In genomic region chr3:20141679-20142078, GRCm38 (mm10) we compare ENCODE assay signal across 14 mouse cellular contexts. TPM values are rescaled to one million over a fixed set of nuclear protein-coding genes. Genes with fewer than 3 reads are reported as not detected.
DNase-seq lines count a peak whose midpoint lies in the region; ATAC-seq and TF ChIP-seq lines count a peak whose summit lies in the region.
"Had no signal": no experiment of that assay in that cellular context is flagged by ENCODE, and none has a peak within 500 bp of the region (broad histone marks: within the 10 kb centered on the region; RNA-seq: fewer than 3 reads in every experiment).

No protein-coding gene starts in this region.

- H3K27ac ChIP-seq in heart, embryonic 16.5 days (ENCODE audit: low read length) = peak overlapping the region; percentile 17
- H3K27ac ChIP-seq in heart, postnatal 0 days (ENCODE audit: low read depth) = peak overlapping the region; percentile 43; the same call in 1 of the 2 replicates
- H3K27ac ChIP-seq: embryonic facial prominence, embryonic 12.5 days; hindbrain, embryonic 15.5 days; layer of hippocampus, adult 2 months; liver, embryonic 13.5 days had no signal

- no peaks in the 10 kb centered on the region for H3K27me3 ChIP-seq in heart, embryonic 16.5 days (ENCODE audit: control insufficient read depth, insufficient read depth, low read length)
- H3K27me3 ChIP-seq in heart, postnatal 0 days (ENCODE audit: control insufficient read depth, insufficient read depth, low read length) = no peaks in the 10 kb centered on the region
- H3K27me3 ChIP-seq: embryonic facial prominence, embryonic 12.5 days; hindbrain, embryonic 15.5 days; liver, embryonic 13.5 days had no signal

- TF ChIP-seq CTCF in heart, postnatal 0 days (IDR thresholded peaks at IDR 0.05; ENCODE audit: low read depth) = no peak

- TF ChIP-seq EP300 in heart, postnatal 0 days (IDR thresholded peaks at IDR 0.05; ENCODE audit: low read depth) = no peak

- intact Hi-C loops in heart, postnatal 36 days (cut with DNase I) = no loop called here

- peaks cover 32% of the 10 kb centered on the region for H3K36me3 ChIP-seq in heart, embryonic 16.5 days (ENCODE audit: control insufficient read depth, insufficient read depth)
- H3K36me3 ChIP-seq in heart, postnatal 0 days (replicated peaks; ENCODE audit: control insufficient read depth, insufficient read depth, low read length) = peaks cover 60% of the 10 kb centered on the region
- H3K36me3 ChIP-seq: hindbrain, embryonic 15.5 days had no signal

- no peak overlapping the region for H3K4me2 ChIP-seq in heart, embryonic 16.5 days (ENCODE audit: low read depth, low read length)
- H3K4me2 ChIP-seq in heart, postnatal 0 days (ENCODE audit: low read depth, low read length) = no peak overlapping the region
- H3K4me2 ChIP-seq: embryonic facial prominence, embryonic 12.5 days; hindbrain, embryonic 15.5 days; liver, embryonic 13.5 days had no signal

- no peaks in the 10 kb centered on the region for H3K9me3 ChIP-seq in heart, embryonic 16.5 days (replicated peaks; ENCODE audit: control insufficient read depth, low read length)
- H3K9me3 ChIP-seq in heart, postnatal 0 days (replicated peaks; ENCODE audit: control insufficient read depth, low read length) = no peaks in the 10 kb centered on the region
- H3K9me3 ChIP-seq: embryonic facial prominence, embryonic 12.5 days; hindbrain, embryonic 15.5 days; liver, embryonic 13.5 days had no signal

- H3K4me1 ChIP-seq in heart, embryonic 16.5 days (ENCODE audit: control insufficient read depth, insufficient read depth, low read length) = peaks cover 48% of the 10 kb centered on the region
- H3K4me1 ChIP-seq in heart, postnatal 0 days (ENCODE audit: control insufficient read depth, insufficient read depth) = peaks cover 32% of the 10 kb centered on the region
- H3K4me1 ChIP-seq: hindbrain, embryonic 15.5 days had no signal

- 26% methylated on average over 1 of the region's 1 CpGs for WGBS in heart, embryonic 16.5 days
- WGBS in heart, postnatal 0 days = 29% methylated on average over 1 of the region's 1 CpGs

- 0 out of 2 replicates have a peak, but pooled peaks have one; percentile 35 for ATAC-seq in heart, embryonic 16.5 days (replicated peaks; ENCODE audit: extremely low read depth, insufficient read depth, low FRiP score)
- ATAC-seq in heart, postnatal 0 days (ENCODE audit: insufficient read depth, low read depth) = peak; percentile 42; the same call in 1 of the 2 replicates
- ATAC-seq: activated CD4-positive, CD25-positive, alpha-beta regulatory T cell, adult 4 months had no signal

- DNase-seq in heart, postnatal 36 days = no peak
- DNase-seq in thymus, postnatal 4 days = peak; percentile 33
- no peak for DNase-seq in thymus, adult 18-20 months
- no peak for DNase-seq in heart, postnatal 0 days (ENCODE audit: low spot score)
- DNase-seq in layer of hippocampus, adult 9-10 months (ENCODE audit: low spot score) = no peak
- DNase-seq in layer of hippocampus, postnatal 36 days = no peak
- no peak for DNase-seq in cerebellum, postnatal 4 days (ENCODE audit: low spot score in 2 of 2)
- DNase-seq: liver, embryonic 13.5 days; right cerebral cortex, postnatal 25 days had no signal

- no peak overlapping the region for H3K4me3 ChIP-seq in heart, embryonic 16.5 days (ENCODE audit: low read length)
- H3K4me3 ChIP-seq in heart, postnatal 0 days (ENCODE audit: low read depth, low read length) = no peak overlapping the region
- H3K4me3 ChIP-seq: embryonic facial prominence, embryonic 12.5 days; hindbrain, embryonic 15.5 days; layer of hippocampus, adult 2 months; liver, embryonic 13.5 days had no signal

- H3K9ac ChIP-seq in heart, embryonic 16.5 days (ENCODE audit: low read length) = no peak overlapping the region
- H3K9ac ChIP-seq in heart, postnatal 0 days (replicated peaks; ENCODE audit: low read depth, low read length) = no peak overlapping the region
- H3K9ac ChIP-seq: embryonic facial prominence, embryonic 12.5 days; hindbrain, embryonic 15.5 days; liver, embryonic 13.5 days had no signal

RNA-seq across cellular contexts. Expression of gene Gyg, which starts 13.4 kb away (rescaled TPM):
- polyA plus RNA-seq in heart, embryonic 16.5 days (2015; fragmentation: Nextera tagmentation; extraction: Ambion mirVana) = 457 and 496 TPM in 2 replicates
- 100 to 1,000 TPM; 151 to 158 TPM for total RNA-seq in heart, postnatal 36 days (2021)
- total RNA-seq in heart, postnatal 0 days (2014; rRNA removed; ENCODE audit: low replicate concordance) = 237 and 317 TPM in 2 replicates
- 338 and 340 TPM in 2 replicates for polyA plus RNA-seq in heart, postnatal 0 days (2015; fragmentation: Nextera tagmentation; extraction: Ambion mirVana)
- total RNA-seq in layer of hippocampus, postnatal 36 days (2021) = 10 to 100 TPM; 44.1 to 46.9 TPM
